Mouse (Mus musculus): Measurements from ENCODE around the gene Ctbs.

Ctbs gene

DNA sequence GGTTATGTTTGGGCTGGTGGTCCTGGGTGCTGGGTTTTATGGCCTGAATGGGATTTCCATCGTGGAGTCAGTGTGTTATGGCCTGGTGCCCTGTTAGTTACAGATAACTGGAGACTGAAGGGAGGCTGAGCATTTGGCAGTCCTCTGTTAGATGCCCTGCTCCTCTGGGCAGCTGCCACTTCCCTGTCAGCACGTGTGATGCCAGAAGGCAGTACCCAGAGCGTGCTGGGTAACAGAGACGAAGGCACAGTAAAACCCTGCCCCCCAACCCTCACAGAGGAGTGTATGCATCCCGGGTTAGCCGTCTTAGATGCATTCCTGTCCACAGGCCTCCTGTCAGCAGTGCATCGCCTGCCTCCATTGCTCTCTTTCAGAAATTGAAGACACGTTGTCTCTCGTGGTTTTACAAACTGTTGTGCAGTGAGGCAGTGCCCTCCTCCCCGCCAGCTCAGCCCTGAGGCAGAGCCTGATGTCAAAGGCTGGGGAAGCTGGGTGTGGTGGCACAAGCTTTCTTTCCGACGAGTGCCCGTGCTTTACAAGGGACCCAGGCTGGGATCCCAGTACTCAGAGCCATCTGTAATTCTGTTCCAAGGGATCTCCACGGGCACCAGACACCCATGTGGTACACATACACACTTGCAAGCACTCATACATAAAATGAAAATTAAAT, 15.8 kb upstream of the Ctbs start:
- no peak for DNase-seq (ENCODE audit: low read depth)

DNA sequence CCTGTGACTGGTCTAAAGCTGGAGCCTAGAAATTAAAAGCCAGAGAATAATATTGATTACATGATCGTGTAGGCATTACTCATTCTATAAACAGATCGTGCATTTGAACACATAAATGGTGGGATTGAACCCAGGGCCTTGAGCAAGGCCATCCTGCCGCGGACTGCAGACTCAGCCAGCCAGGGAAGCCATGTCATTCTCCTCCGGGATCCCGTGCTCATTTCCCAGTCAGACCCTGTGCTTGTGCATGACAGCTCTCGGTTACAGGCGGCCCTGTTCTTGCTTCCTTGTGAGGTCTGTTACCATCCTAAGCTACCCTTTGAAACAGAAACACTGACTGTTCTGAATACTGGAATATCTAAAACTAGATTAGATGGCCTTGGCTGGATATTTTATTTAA, 14.9 kb upstream of the Ctbs start:
- no peak for DNase-seq (ENCODE audit: low read depth)

GRCm38 (mm10) chr3:146435533-146435932, 14.1 kb upstream of the Ctbs start:
- no peak for DNase-seq (ENCODE audit: low read depth)

GRCm38 (mm10) chr3:146436114-146436513, 13.5 kb upstream of the Ctbs start:
- DNase-seq (ENCODE audit: low read depth): no peak

DNA sequence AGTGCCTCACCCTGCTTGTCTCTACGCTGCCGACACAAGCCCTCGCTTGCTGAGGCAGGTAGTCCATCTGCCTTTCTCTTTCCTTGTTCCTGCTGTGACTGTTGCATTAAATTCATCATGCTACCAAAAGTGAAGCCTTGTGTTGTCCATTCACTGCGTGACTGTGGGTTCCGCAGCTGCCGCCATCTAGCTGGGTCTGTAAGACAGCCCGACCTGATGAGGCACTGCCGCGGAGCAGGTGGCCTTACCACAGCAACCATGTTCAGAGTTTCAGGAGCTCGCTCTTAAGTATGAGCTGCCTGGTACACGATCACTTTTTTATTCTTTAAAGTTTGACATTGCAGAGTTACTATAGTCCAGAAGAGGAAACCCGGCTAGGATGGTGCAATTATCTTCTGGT, 9.6 kb upstream of the Ctbs start:
- DNase-seq (ENCODE audit: low read depth): no peak

GRCm38 (mm10) chr3:146440422-146440821, 9.2 kb upstream of the Ctbs start:
- no peak for DNase-seq (ENCODE audit: low read depth)

DNA sequence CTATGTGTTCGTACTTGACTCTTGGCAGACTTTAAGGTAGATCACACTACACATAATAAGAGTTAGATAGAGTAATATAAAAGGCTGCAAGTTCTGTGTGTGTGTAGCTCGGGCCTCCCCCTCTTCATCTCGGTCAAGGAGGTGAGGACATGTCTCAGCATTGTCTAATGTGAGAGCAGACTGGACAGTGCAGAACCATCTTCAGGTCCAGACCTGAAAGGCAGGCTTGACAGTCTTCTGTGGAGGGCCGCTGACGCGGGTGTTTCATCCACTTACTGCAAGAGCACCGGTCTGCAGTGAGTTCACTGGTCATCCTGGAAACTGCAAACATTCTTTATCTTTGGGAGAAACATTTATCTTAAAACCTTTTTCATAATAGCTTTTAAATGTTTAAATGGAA, 7.1 kb upstream of the Ctbs start:
- no peak for DNase-seq (ENCODE audit: low read depth)

GRCm38 (mm10) chr3:146442936-146443335, 6.7 kb upstream of the Ctbs start:
- no peak for DNase-seq (ENCODE audit: low read depth)

DNA sequence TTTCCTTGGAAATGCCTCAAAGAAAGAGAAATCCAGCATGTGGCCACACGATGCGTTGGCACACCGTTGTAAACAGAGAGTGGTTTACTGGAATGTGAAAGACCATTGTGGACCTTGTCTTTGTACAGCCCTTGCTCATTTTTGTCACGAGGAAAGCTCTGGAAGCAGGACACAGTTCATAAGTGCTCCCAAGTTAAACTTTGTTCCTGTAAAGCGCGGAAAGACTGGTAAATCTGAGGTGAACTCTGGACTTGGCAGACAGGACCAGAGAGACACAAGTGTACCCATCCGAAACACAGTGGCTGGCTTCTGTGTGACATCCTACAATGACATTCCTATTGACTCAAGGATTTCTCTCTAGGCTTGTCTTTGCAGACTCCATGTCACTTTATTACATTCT, 6.2 kb upstream of the Ctbs start:
- DNase-seq (ENCODE audit: low read depth): no peak

DNA sequence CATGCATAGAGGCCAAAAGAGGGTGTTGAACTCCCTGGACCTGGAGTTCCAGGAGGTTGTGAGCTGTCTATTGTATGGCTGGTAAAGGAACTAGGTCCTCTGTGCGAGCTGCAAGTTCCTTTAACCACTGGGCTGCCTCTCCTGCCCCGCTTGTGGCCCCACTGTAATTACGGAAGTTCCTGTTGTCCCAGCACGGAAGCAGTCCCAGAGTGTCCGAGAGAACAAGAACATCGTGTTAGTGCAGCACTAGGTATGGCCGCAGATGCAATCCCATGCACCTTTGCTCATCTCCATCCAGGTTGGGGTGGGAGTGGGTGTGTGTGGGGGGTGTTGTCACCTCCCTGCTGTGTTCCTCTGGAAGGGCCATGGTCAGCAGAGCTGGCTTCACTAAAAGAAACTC, 4.7 kb upstream of the Ctbs start:
- no peak for DNase-seq (ENCODE audit: low read depth)

DNA sequence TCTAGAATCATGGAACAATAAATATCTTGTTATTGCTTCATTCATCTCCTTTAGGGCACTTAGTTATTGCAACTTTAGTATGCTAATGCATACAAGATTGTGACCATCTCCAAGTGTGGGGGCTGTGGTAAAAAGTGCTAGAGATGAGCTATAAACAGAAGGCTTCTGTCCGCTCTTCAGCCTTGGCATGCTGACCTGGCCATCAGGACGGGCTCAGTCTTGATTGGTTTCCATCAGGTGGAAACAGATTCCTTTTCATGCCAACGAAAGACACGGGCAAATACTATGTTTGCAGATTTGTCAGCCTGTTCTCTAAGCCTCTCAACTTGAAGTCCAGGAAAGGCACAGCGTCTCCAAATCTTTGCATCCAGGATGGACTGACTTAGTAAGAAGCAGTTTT, 2.4 kb upstream of the Ctbs start:
- DNase-seq (ENCODE audit: low read depth): no peak

DNA sequence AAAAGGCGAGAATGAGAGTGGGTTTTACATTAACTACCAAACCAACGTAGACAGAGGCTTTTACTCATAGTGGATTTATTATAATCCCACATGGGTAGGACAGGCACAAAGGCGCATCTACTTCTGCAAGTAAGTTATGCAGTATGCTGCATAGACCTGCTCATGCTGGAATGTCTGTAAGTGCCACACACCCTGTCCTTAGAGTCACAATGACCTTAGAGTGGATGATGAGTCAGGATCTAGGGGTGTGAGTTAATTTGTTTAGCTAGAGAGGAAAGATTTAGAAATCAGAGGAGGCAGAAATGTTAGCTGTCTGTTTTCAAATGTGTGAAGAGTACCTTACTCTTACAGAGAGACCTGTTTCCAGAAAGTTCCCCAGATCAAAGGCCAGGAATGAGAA, 2.0 kb upstream of the Ctbs start:
- peak; percentile 36 for DNase-seq (ENCODE audit: low read depth)

GRCm38 (mm10) chr3:146448372-146448771, 1.2 kb upstream of the Ctbs start:
- DNase-seq (ENCODE audit: low read depth): no peak

DNA sequence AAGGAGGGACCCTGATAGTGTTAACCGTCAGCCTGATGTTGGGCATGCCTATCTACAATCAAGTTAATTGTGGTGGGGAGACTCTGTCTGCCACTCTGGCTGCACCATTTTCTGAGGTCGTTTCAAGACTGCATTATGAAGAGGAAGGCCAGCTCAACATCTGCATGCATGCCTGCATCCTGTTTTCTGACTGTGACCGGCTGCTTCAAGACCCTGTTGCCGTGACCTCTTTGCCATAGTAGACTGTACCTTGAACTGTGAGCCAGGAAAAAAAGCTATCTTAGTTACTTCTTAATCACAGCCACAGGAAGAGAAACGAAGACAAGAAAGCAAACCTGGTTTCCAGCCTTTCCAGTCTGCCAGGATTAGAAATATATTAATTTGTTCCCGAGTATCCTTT, 626 bp upstream of the Ctbs start:
- DNase-seq (ENCODE audit: low read depth): peak; percentile 19

- peak; percentile 94 for DNase-seq (ENCODE audit: low read depth)
These were observed 811 bp downstream of the Ctbs start for GRCm38 (mm10) chr3:146450371-146450841.

GRCm38 (mm10) chr3:146451375-146451774, 1.8 kb downstream of the Ctbs start:
- peak; percentile 82 for DNase-seq (ENCODE audit: low read depth)

- DNase-seq (ENCODE audit: low read depth): peak; percentile 22
These were observed 13.3 kb downstream of the Ctbs start for GRCm38 (mm10) chr3:146462939-146463338.

- DNase-seq (ENCODE audit: low read depth): no peak
These were observed 19.6 kb downstream of the Ctbs start for GRCm38 (mm10) chr3:146469226-146469625.

GRCm38 (mm10) chr3:146472657-146473056, 23.1 kb downstream of the Ctbs start:
- no peak for DNase-seq (ENCODE audit: low read depth)

DNA sequence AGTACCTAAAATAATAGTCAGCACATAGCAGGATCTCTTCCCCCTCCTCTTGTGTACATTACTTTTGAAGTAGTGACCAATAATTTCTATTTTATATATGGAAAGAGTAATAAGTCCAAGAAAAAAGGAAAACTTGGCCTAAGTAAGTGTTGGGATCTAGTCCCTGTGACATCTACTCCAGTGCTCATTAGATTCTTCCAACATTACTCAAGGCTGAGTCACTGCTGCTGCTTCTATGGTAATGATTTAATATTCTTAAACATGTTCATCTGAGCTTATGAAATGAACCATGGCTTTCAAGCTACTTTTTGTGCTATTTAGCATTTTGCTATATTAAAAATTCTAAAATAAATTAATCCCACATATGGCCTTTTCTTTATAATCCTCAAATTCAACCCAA, 24.1 kb downstream of the Ctbs start:
- no peak for DNase-seq (ENCODE audit: low read depth)

DNA sequence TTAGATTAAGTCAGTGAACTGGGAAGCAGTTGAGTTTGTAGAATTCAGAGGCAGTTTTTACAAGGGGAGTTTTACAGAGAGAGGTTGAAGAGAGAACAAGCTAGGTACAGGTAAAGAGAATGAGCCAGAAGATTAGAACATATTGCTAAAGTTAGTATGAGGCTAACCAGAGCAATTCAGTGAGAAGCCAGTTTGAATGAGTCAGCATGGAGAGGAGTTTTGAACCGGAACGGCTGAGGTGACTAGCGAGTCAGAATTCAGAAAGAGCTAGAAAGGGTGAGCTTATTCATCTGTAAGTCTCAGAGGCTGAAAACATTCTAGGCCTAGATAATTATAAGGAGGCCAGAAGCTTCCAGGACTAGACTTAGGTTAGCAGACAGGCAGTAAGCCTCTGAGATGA, 24.8 kb downstream of the Ctbs start:
- DNase-seq (ENCODE audit: low read depth): no peak

DNA sequence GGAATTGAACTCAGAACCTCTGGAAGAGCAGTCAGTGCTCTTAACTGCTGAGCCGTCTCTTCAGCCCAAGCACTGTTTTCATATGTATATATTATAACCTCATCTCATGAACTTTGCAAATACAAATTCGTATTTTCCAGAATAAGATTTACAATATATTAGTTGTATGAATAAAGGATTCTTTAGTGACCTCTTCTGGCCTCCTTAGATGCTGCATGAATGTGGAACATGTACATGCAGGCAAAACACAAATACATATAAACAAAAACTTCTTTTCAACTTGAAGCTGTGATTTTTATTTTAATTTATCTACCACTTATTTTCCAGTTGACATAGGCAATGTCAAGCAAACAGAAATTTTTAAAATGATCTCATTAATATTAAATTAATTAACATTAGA, 32.4 kb downstream of the Ctbs start:
- peak; percentile 50 for DNase-seq (ENCODE audit: low read depth)

- peak; percentile 48 for DNase-seq (ENCODE audit: low read depth)
These were observed 36.9 kb downstream of the Ctbs start for GRCm38 (mm10) chr3:146486464-146486863.

- DNase-seq (ENCODE audit: low read depth): no peak
These were observed 45.3 kb downstream of the Ctbs start for GRCm38 (mm10) chr3:146494941-146495340.

Measured in 416B (cell line).